Mouse (Mus musculus) liver, postnatal 0 days (tissue): ENCODE measurements around the gene Sirt4.

ENCODE experiments used
- CTCF ChIP-seq: sonication (generic); IDR thresholded peaks from 2 replicates; pipeline ENCODE4 v1.5.1; 2016; ENCODE audit warnings: antibody characterized with exemption, low read depth
- EP300 ChIP-seq: IDR thresholded peaks from 2 replicates; pipeline ENCODE4 v1.6.1; 2016; ENCODE audit warnings: antibody characterized with exemption, low read depth, mild to moderate bottlenecking

GRCm38 (mm10) chr5:115485489-115486205 is 1.1 kb upstream of the Sirt4 start:
- TF ChIP-seq EP300 (no peak), CTCF (no peak)
